Mouse (Mus musculus) E14TG2a.4 (cell line): ENCODE results near the gene Tsr3.
A peak's percentile ranks its signal among the peaks of the same experiment; 100 is the strongest.

Source experiments
- H3K27me3 ChIP-seq: 2 replicates; pipeline ENCODE4 v1.6.1; 2014; ENCODE audit warnings: low read length, control low read depth; ENCODE audit not compliant: insufficient read depth
- H3K36me3 ChIP-seq: 2 replicates; pipeline ENCODE4 v1.6.1; 2014; ENCODE audit warnings: low read length, control low read depth; ENCODE audit not compliant: insufficient read depth
- H3K4me1 ChIP-seq: replicated peaks from 2 replicates; pipeline ENCODE4 v1.6.1; 2014; ENCODE audit warnings: low read depth, low read length, control low read depth
- H3K4me3 ChIP-seq: replicated peaks from 2 replicates; pipeline ENCODE4 v1.5.1; 2014; ENCODE audit warnings: mild to moderate bottlenecking, low read length
- H3K9me3 ChIP-seq: 2 replicates; pipeline ENCODE4 v1.6.1; 2014; ENCODE audit warnings: low read length, control low read depth
- CTCF ChIP-seq: conservative IDR thresholded peaks from 2 replicates; pipeline ENCODE4 v1.5.1; 2014; ENCODE audit warnings: low read length
- NANOG ChIP-seq: IDR thresholded peaks from 2 replicates; pipeline ENCODE4 v1.6.1; 2014; ENCODE audit warnings: borderline replicate concordance, low read length, mixed read lengths
- POU5F1 ChIP-seq: IDR thresholded peaks from 2 replicates; pipeline ENCODE4 v1.6.1; 2014; ENCODE audit warnings: low read length, borderline replicate concordance

Gene Tsr3

GRCm38 (mm10) chr17:25256140-25256754, 16.3 kb downstream of the Tsr3 start, which contains the start of gene Baiap3:
Gene Baiap3, minus strand, starts transcription at chr17:25256364.
- Histone ChIP-seq H3K36me3 (peaks cover 22% of the 10 kb centered on the region), H3K4me3 (peak within 1 kb of the TSS; percentile 71), H3K4me1 (peaks cover 29% of the 10 kb centered on the region), H3K9me3 (no peaks in the 10 kb centered on the region), H3K27me3 (peaks cover 55% of the 10 kb centered on the region)
- TF ChIP-seq NANOG (no peak), POU5F1 (no peak)

GRCm38 (mm10) chr17:25257804-25258261, 17.9 kb downstream of the Tsr3 start:
- Histone ChIP-seq H3K4me1 (peaks cover 32% of the 10 kb centered on the region), H3K27me3 (peaks cover 43% of the 10 kb centered on the region), H3K36me3 (peaks cover 28% of the 10 kb centered on the region), H3K4me3 (no peak overlapping the region), H3K9me3 (no peaks in the 10 kb centered on the region)
- no peak for TF ChIP-seq POU5F1
- TF ChIP-seq NANOG = no peak
- TF ChIP-seq CTCF = no peak

GRCm38 (mm10) chr17:25264453-25264852, 24.5 kb downstream of the Tsr3 start:
- TF ChIP-seq POU5F1 (no peak), CTCF (0 out of 2 replicates have a peak, but pooled peaks have one; percentile 18), NANOG (no peak)
- Histone ChIP-seq H3K4me1 (peaks cover 45% of the 10 kb centered on the region), H3K36me3 (peaks cover 84% of the 10 kb centered on the region), H3K4me3 (no peak overlapping the region), H3K27me3 (no peaks in the 10 kb centered on the region), H3K9me3 (no peaks in the 10 kb centered on the region)

- Histone ChIP-seq H3K36me3 (peaks cover 62% of the 10 kb centered on the region), H3K9me3 (no peaks in the 10 kb centered on the region), H3K27me3 (no peaks in the 10 kb centered on the region), H3K4me3 (peak overlapping the region; percentile 100), H3K4me1 (peaks cover 73% of the 10 kb centered on the region)
- no peak for TF ChIP-seq NANOG
Measured at GRCm38 (mm10) chr17:25270795-25271335, 30.9 kb downstream of the Tsr3 start.

- no peak for TF ChIP-seq CTCF
- Histone ChIP-seq H3K4me1 (peaks cover 70% of the 10 kb centered on the region), H3K4me3 (peak overlapping the region; percentile 100)
Measured at GRCm38 (mm10) chr17:25272326-25272725, 32.4 kb downstream of the Tsr3 start.

GRCm38 (mm10) chr17:25272951-25273705, 33.2 kb downstream of the Tsr3 start:
- peaks cover 63% of the 10 kb centered on the region for H3K4me1 ChIP-seq
- H3K27me3 ChIP-seq = no peaks in the 10 kb centered on the region
- peaks cover 40% of the 10 kb centered on the region for H3K36me3 ChIP-seq
- H3K4me3 ChIP-seq = peak overlapping the region; percentile 100
- TF ChIP-seq POU5F1 (no peak), NANOG (no peak), CTCF (no peak)
- no peaks in the 10 kb centered on the region for H3K9me3 ChIP-seq

More at GRCm38 (mm10) chr17:25272326-25272725, 32.4 kb downstream of the Tsr3 start:
- Histone ChIP-seq H3K27me3 (no peaks in the 10 kb centered on the region), H3K9me3 (no peaks in the 10 kb centered on the region), H3K36me3 (peaks cover 48% of the 10 kb centered on the region)

GRCm38 (mm10) chr17:25273706-25274501, 33.9 kb downstream of the Tsr3 start:
- Histone ChIP-seq H3K9me3 (no peaks in the 10 kb centered on the region), H3K4me1 (peaks cover 55% of the 10 kb centered on the region), H3K4me3 (peak overlapping the region; percentile 100), H3K36me3 (peaks cover 32% of the 10 kb centered on the region), H3K27me3 (no peaks in the 10 kb centered on the region)
- no peak for TF ChIP-seq NANOG
- no peak for TF ChIP-seq POU5F1
- TF ChIP-seq CTCF = peak; percentile 61
